Mouse (Mus musculus) heart, postnatal 0 days (tissue): ENCODE data around the gene Cass4. TPM values are rescaled to one million over a fixed set of nuclear protein-coding genes. Genes with fewer than 3 reads are reported as not detected.

Experiments used
- ATAC-seq: fragments of 200-750 bp; cut with Nextera tagmentation; 2 replicates; pipeline ENCODE4 v1.8.0; 2017; ENCODE audit warnings: low read depth, moderate number of reproducible peaks, moderate library complexity; ENCODE audit not compliant: insufficient read depth
- DNase-seq: peaks from one replicate; pipeline ENCODE4 v3.0.0-alpha.2; 2016; ENCODE audit warnings: low spot score
- H3K27ac ChIP-seq: fragments of 300-500 bp; sonication (generic); 2 replicates; pipeline ENCODE4 v1.5.1; 2014; ENCODE audit warnings: low read depth, mild to moderate bottlenecking
- H3K27me3 ChIP-seq: fragments of 300-500 bp; sonication (generic); 2 replicates; pipeline ENCODE4 v1.6.1; 2014; ENCODE audit warnings: low read length, mixed read lengths; ENCODE audit not compliant: control insufficient read depth, insufficient read depth
- H3K36me3 ChIP-seq: fragments of 300-500 bp; sonication (generic); replicated peaks from 2 replicates; pipeline ENCODE4 v1.6.1; 2014; ENCODE audit warnings: low read length, mixed read lengths; ENCODE audit not compliant: control insufficient read depth, insufficient read depth
- H3K4me1 ChIP-seq: fragments of 300-500 bp; sonication (generic); 2 replicates; pipeline ENCODE4 v1.6.1; 2014; ENCODE audit warnings: antibody characterized with exemption; ENCODE audit not compliant: control insufficient read depth, insufficient read depth
- H3K4me2 ChIP-seq: fragments of 300-500 bp; sonication (generic); 2 replicates; pipeline ENCODE4 v1.6.1; 2014; ENCODE audit warnings: low read depth, mild to moderate bottlenecking, low read length, moderate library complexity
- H3K4me3 ChIP-seq: fragments of 300-500 bp; sonication (generic); 2 replicates; pipeline ENCODE4 v1.5.1; 2014; ENCODE audit warnings: low read depth, low read length
- H3K9ac ChIP-seq: fragments of 300-500 bp; sonication (generic); replicated peaks from 2 replicates; pipeline ENCODE4 v1.6.1; 2014; ENCODE audit warnings: low read depth, low read length, mixed read lengths
- H3K9me3 ChIP-seq: fragments of 300-500 bp; sonication (generic); replicated peaks from 2 replicates; pipeline ENCODE4 v1.6.1; 2016; ENCODE audit warnings: low read length; ENCODE audit not compliant: control insufficient read depth
- CTCF ChIP-seq: IDR thresholded peaks from 2 replicates; pipeline ENCODE4 v1.5.1; 2016; ENCODE audit warnings: antibody characterized with exemption, control low read depth, low read depth
- EP300 ChIP-seq: IDR thresholded peaks from 2 replicates; pipeline ENCODE4 v1.6.1; 2016; ENCODE audit warnings: antibody characterized with exemption, low read depth
- WGBS: fragments of 180-500 bp; shearing (Covaris S2); extraction: QIAGEN DNeasy Blood & Tissue Kit; methylation state at CpG from one replicate; pipeline ENCODE4 v1.1.7; 2014; 5-methylcytosine and 5-hydroxymethylcytosine counted together
- polyA plus RNA-seq: library from polyadenylated mRNA; unstranded; fragments of >200 nt; fragmentation: Nextera tagmentation; extraction: Ambion mirVana; gene quantifications from 2 replicates; pipeline ENCODE4 v1.2.1, GENCODE M21; 2015
- total RNA-seq: library from RNA; depleted of rRNA; stranded (reverse); fragments of >200 nt; gene quantifications from 2 replicates; pipeline ENCODE4 v1.2.3, GENCODE M21; 2014; ENCODE audit warnings: low replicate concordance

The Cass4 gene
- total and polyA plus RNA-seq, 2 experiments from 2014 or later = 0.20 to 1.1 TPM

- Histone ChIP-seq H3K36me3 (peaks cover 60% of the 10 kb centered on the region), H3K9me3 (no peaks in the 10 kb centered on the region)
- 86% methylated on average over 4 of the region's 4 CpGs for WGBS
Measured at GRCm38 (mm10) chr2:172462813-172463212, 69.2 kb downstream of the Cass4 start.

GRCm38 (mm10) chr2:172466427-172467132, 73.0 kb downstream of the Cass4 start:
- no peaks in the 10 kb centered on the region for H3K27me3 ChIP-seq
- H3K4me2 ChIP-seq = no peak overlapping the region
- DNase-seq (no peak), ATAC-seq (no peak)
- H3K27ac ChIP-seq = no peak overlapping the region
- no peak for TF ChIP-seq CTCF
- TF ChIP-seq EP300 = no peak
- WGBS = 86% methylated on average over 11 of the region's 11 CpGs
- H3K9ac ChIP-seq = no peak overlapping the region
- peaks cover 73% of the 10 kb centered on the region for H3K36me3 ChIP-seq
- H3K4me1 ChIP-seq = no peaks in the 10 kb centered on the region
- H3K4me3 ChIP-seq = no peak overlapping the region
- no peaks in the 10 kb centered on the region for H3K9me3 ChIP-seq

More at GRCm38 (mm10) chr2:172462813-172463212, 69.2 kb downstream of the Cass4 start:
- no peak for ATAC-seq
- DNase-seq = no peak
- Histone ChIP-seq H3K9ac (no peak overlapping the region), H3K4me1 (no peaks in the 10 kb centered on the region), H3K27me3 (no peaks in the 10 kb centered on the region), H3K4me2 (no peak overlapping the region), H3K4me3 (no peak overlapping the region), H3K27ac (no peak overlapping the region)
- TF ChIP-seq EP300 (no peak), CTCF (no peak)

GRCm38 (mm10) chr2:172467206-172467605, 73.6 kb downstream of the Cass4 start:
- Histone ChIP-seq H3K4me3 (no peak overlapping the region), H3K4me1 (no peaks in the 10 kb centered on the region), H3K36me3 (peaks cover 67% of the 10 kb centered on the region), H3K9ac (no peak overlapping the region), H3K27ac (no peak overlapping the region), H3K27me3 (no peaks in the 10 kb centered on the region), H3K4me2 (no peak overlapping the region), H3K9me3 (no peaks in the 10 kb centered on the region)
- WGBS = 96% methylated on average over 5 of the region's 5 CpGs
- DNase-seq (no peak), ATAC-seq (no peak)
- TF ChIP-seq CTCF (no peak), EP300 (no peak)

- H3K9ac ChIP-seq = no peak overlapping the region
- no peaks in the 10 kb centered on the region for H3K4me1 ChIP-seq
- peaks cover 58% of the 10 kb centered on the region for H3K36me3 ChIP-seq
- H3K9me3 ChIP-seq = no peaks in the 10 kb centered on the region
- 78% methylated on average over 11 of the region's 11 CpGs for WGBS
- H3K27ac ChIP-seq = no peak overlapping the region
- no peak for TF ChIP-seq EP300
- TF ChIP-seq CTCF = no peak
- no peak overlapping the region for H3K4me2 ChIP-seq
- no peaks in the 10 kb centered on the region for H3K27me3 ChIP-seq
- peak; percentile 8; the same call in 1 of the 2 replicates for ATAC-seq
- no peak overlapping the region for H3K4me3 ChIP-seq
- DNase-seq = no peak
Measured at GRCm38 (mm10) chr2:172468346-172468819, 74.8 kb downstream of the Cass4 start.

- Histone ChIP-seq H3K4me1 (no peaks in the 10 kb centered on the region; the same call in 1 of the 2 replicates), H3K9me3 (no peaks in the 10 kb centered on the region), H3K4me2 (no peak within 1 kb of the TSS), H3K36me3 (peaks cover 22% of the 10 kb centered on the region), H3K4me3 (no peak within 1 kb of the TSS), H3K9ac (no peak within 1 kb of the TSS), H3K27me3 (no peaks in the 10 kb centered on the region), H3K27ac (no peak within 1 kb of the TSS)
- 83% methylated on average over 11 of the region's 11 CpGs for WGBS
- ATAC-seq (no peak), DNase-seq (no peak)
- no peak for TF ChIP-seq CTCF
- TF ChIP-seq EP300 = no peak
Measured at GRCm38 (mm10) chr2:172472318-172472717, 78.7 kb downstream of the Cass4 start, which contains the start of gene Fam209. Gene Fam209, plus strand, starts transcription at chr2:172472520.
